Mouse (Mus musculus): Measurements from ENCODE around the gene Comp.

The Comp gene

GRCm38 (mm10) chr8:70373397-70374317, at the start of gene Comp:
Gene Comp (plus strand): TSS chr8:70373558.
- DNase-seq: no peak

- DNase-seq: no peak
Measured at GRCm38 (mm10) chr8:70323716-70324115, 49.6 kb upstream of the Comp start.

GRCm38 (mm10) chr8:70327512-70327911, 45.8 kb upstream of the Comp start:
- no peak for DNase-seq

GRCm38 (mm10) chr8:70329124-70329834, 44.1 kb upstream of the Comp start, which contains the start of gene Gdf1:
Gene Gdf1 (plus strand): TSS chr8:70329817.
- DNase-seq: no peak

- DNase-seq: no peak
Measured at GRCm38 (mm10) chr8:70329835-70330740, 43.3 kb upstream of the Comp start.

- no peak for DNase-seq
Measured at GRCm38 (mm10) chr8:70330741-70331364, 42.5 kb upstream of the Comp start.

- no peak for DNase-seq
Measured at GRCm38 (mm10) chr8:70331526-70331925, 41.8 kb upstream of the Comp start.

GRCm38 (mm10) chr8:70332070-70332877, 41.1 kb upstream of the Comp start:
- peak; percentile 59 for DNase-seq

GRCm38 (mm10) chr8:70332878-70333202, 40.5 kb upstream of the Comp start:
- no peak for DNase-seq

GRCm38 (mm10) chr8:70338931-70339330, 34.4 kb upstream of the Comp start:
- no peak for DNase-seq

GRCm38 (mm10) chr8:70340659-70341058, 32.7 kb upstream of the Comp start:
- DNase-seq: no peak

- no peak for DNase-seq
Measured at GRCm38 (mm10) chr8:70342007-70342406, 31.4 kb upstream of the Comp start.

GRCm38 (mm10) chr8:70343076-70343475, 30.3 kb upstream of the Comp start:
- DNase-seq: no peak

GRCm38 (mm10) chr8:70343696-70344095, 29.7 kb upstream of the Comp start:
- no peak for DNase-seq

GRCm38 (mm10) chr8:70344279-70344678, 29.1 kb upstream of the Comp start:
- no peak for DNase-seq

- no peak for DNase-seq
Measured at GRCm38 (mm10) chr8:70347443-70347842, 25.9 kb upstream of the Comp start.

GRCm38 (mm10) chr8:70347860-70348420, 25.4 kb upstream of the Comp start:
- DNase-seq: peak; percentile 50

- no peak for DNase-seq
Measured at GRCm38 (mm10) chr8:70351035-70351999, 22.0 kb upstream of the Comp start.

GRCm38 (mm10) chr8:70352000-70352384, 21.4 kb upstream of the Comp start:
- DNase-seq: no peak

- DNase-seq: peak; percentile 56
Measured at GRCm38 (mm10) chr8:70352657-70353151, 20.7 kb upstream of the Comp start.
